Mouse (Mus musculus): ENCODE measurements around the gene Nav2.

The Nav2 gene

DNA sequence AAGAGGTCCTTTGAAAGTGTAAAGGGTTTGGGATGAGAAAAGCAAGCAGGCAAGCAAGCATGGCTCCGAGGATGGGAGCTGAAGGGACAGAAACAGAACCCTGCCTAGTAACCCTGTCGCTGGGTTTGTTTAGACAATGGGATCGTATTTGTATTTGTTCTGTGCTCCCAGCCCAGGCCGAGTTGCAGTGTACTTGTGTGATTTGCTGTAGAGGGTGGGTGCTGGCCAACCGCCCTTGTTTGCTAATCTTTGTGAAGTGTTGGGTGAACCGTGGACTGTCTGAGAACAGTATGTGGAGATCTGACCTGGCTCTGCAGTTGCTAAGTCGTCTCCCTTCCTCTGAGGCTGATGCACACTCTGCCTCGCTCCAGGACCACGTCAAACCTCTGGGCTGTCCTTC is 253.6 kb downstream of the Nav2 start:
- WGBS = 57% methylated on average over 9 of the region's 9 CpGs

- 59% methylated on average over 11 of the region's 11 CpGs for WGBS
Observed at GRCm38 (mm10) chr7:49163789-49164188, 255.3 kb downstream of the Nav2 start.

- 96% methylated on average over 8 of the region's 8 CpGs for WGBS
Observed at GRCm38 (mm10) chr7:49164868-49165267, 256.4 kb downstream of the Nav2 start.

DNA sequence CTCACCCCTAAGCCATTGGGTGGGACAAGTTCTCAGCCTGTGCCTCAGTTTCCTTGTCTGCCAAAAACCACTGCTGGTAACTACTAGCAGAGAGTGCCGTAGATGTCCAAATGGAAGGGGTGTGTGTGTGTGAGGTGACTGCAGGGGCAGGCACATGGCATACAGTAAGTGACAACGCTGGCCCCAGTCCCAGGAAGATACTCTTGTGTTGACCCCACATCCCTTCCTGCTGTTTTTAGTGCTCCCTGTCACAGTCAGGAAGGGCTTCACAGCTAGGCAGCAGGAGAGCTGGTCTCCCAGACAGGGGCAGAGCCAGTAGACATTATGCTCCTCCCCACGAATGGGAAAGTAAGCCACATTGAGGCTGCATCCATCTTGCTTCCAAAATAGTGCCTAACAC is 264.4 kb downstream of the Nav2 start:
- WGBS = 63% methylated on average over 3 of the region's 3 CpGs

DNA sequence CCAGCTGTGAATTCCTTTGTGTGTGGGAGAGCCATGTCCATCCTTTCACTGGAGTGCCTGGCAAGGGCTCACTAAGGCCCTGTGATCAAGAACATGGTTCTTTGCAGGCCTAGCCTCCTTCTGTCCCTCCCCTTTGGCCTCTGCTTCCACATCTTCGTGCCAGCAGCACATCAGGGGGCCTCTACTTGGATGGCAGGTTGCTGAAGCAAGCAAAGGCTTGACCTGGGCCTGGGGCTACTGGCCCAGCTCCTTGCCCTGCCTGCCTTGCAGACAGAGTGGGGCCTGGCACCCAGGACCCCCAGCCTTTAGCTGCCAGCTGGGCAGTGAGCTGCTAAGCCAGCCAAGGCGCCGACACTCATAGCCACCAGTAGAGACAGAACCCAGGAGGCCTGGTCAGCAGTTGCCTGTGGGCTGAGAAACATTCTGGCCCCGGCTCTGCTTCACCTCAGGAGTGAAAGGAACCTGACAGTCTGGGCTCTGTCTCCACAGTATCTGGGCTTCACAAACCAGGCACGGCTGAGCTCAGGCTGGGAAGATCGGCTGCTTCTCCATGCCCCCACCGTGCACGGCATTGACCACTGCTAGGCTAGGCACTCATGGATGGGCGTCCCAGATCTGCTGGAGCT is 267.4 kb downstream of the Nav2 start:
- WGBS = 74% methylated on average over 9 of the region's 9 CpGs

- WGBS = 65% methylated on average over 21 of the region's 21 CpGs
Observed at GRCm38 (mm10) chr7:49176590-49177201, 268.2 kb downstream of the Nav2 start.

DNA sequence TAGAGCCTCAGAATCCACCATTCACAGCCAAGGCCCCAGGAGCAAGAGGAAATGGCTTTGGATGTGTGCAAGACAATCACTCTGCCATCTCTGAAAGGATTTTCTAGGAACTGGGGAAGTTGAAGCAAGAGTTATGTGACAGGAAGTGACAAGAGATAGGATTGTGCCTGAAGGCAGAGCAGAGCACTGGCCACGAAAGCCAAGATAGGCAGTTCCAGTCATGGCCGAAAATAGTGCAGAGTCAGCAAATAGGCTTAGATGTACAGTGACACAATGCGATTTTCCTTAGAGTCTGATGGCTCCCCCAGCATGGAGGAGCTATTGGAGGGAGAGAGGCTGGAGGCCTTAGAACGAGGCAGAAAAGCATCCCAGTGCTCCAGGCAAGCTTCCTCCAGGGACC is 269.7 kb downstream of the Nav2 start:
- WGBS = 81% methylated on average over 4 of the region's 4 CpGs

- 40% methylated on average over 8 of the region's 8 CpGs for WGBS
Observed at GRCm38 (mm10) chr7:49181010-49181409, 272.5 kb downstream of the Nav2 start.

DNA sequence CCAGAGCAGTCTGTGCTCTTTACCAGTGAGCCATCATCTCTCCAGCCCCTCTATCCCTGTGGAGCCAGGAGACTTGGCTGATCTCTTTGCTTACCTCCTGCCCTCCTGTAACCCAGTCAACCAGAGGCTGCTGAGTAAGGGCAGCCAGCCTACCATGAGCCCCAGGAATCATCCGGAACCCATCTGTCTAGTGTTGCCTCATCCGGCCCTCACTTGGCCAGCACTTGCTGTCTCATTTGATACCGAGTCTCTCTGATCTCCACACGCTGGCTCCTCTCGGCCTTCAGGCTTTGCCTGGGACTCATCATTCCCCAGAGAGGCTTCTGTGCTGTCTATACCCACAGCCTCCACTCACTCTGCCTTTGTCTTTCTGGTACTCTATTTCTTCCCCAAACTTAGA is 273.9 kb downstream of the Nav2 start:
- WGBS = 62% methylated on average over 5 of the region's 5 CpGs

DNA sequence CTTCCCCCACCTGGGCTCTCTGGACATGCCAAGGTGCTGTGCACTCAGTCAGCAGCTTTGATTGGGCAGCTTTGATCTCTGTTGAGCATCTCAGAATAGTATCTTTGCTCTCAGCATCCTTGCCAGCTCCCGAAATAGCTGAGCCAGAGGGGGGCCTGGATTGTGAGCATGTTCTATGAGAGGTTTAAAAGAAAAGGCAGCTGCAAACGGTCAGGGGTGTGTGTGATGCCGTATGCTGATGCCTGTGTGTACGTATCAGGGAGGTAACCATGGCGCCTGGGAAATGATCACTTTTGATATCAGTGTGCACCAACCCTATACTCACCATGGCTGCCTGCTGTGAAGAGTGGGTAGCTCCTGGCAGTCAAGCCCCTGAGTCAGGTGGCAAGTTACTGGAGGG is 275.2 kb downstream of the Nav2 start:
- 32% methylated on average over 5 of the region's 5 CpGs for WGBS

DNA sequence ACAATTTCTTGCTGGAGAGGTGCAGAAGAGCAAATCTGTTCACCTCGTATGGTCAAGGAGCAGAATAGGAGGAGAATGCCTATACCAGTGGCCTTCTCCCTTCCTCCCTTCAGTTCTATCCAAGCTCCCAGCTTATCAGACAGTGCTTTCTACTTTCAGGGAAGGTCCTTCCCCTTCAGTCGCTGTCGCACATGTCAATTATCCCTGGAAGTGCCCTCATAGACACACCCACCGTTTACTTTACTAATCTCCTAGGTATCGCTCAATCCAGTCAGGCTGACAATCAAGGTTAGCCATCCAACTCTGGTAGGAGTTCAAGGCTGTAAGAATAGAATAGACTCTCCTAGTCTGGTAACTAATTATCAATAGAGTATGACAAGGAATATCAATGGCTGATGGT is 277.5 kb downstream of the Nav2 start:
- WGBS = 85% methylated on average over 5 of the region's 5 CpGs

- 45% methylated on average over 5 of the region's 5 CpGs for WGBS
Observed at GRCm38 (mm10) chr7:49189364-49189763, 280.8 kb downstream of the Nav2 start.

GRCm38 (mm10) chr7:49190231-49190985 is 281.9 kb downstream of the Nav2 start:
- WGBS = 51% methylated on average over 4 of the region's 4 CpGs

DNA sequence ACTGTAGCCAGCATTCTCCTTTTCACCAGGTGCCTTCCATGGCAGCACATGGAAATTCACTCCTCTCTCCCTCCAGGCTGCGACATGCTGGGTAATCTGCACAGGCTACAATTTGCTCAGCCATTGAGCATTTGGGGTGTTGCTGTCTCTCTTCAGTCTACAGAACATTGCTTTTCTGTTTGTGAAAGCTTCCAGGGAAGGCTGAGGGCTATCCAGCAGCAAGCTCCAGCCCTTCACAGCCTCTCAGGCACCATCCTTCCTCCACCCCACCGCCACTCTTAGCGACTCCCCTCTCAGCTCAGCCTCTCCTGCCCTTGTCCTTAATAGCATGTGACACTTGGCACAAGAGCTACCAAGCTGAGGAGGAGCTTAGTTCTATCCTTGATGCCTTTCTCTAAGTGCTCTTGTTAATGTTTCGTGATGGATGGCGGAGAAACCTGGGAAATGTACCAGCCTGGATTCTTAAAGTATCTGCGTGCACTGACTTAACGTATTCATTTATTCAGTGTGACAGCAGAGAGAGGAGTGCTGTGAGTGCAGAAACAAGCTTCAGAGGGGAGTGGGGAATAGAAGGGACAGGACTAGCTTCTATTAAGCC is 282.7 kb downstream of the Nav2 start:
- 32% methylated on average over 7 of the region's 7 CpGs for WGBS

- WGBS = 64% methylated on average over 2 of the region's 2 CpGs
Observed at GRCm38 (mm10) chr7:49192061-49192695, 283.7 kb downstream of the Nav2 start.

DNA sequence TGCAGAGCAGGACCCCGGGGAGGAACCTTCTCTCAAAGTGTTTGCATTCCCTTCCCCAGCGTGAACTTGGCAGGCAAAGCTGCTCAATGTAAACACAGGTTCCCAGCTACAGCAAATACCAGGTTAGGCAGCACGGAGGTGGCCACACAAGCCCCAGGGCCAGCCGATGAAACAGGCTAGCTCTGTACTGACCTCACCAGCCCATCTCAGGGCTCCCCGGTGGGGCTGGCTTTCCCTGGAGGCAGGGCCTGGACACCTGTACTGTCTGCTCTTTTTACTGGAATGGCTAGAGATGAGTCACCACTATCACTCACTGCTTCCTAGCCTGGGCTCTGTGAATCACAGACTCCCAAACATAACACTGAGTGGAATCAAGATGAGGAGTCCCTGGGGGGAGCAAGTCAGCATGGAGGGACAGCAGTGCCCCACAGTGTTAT is 287.2 kb downstream of the Nav2 start:
- 64% methylated on average over 5 of the region's 5 CpGs for WGBS

GRCm38 (mm10) chr7:49199366-49199765 is 290.9 kb downstream of the Nav2 start:
- WGBS = 37% methylated on average over 6 of the region's 6 CpGs

DNA sequence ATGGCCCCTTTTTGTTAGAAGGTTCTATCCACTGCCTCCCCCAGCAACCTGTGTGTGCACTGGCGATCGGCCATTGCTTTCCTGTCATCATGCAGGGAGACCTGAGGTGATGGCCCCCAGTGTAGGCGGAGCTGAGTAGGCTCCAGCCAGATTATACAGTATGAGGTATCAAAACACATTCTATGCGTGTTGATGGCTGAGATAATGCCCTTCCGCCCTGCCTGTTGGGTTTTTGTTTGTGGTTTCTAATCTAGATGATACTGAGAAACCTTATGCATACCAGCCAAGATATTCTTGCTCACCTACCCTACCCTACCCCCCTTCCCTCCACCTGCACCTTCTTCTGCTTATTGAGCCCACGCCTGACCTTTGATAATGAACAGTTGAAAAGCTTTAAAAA is 291.8 kb downstream of the Nav2 start:
- WGBS = 95% methylated on average over 6 of the region's 6 CpGs

DNA sequence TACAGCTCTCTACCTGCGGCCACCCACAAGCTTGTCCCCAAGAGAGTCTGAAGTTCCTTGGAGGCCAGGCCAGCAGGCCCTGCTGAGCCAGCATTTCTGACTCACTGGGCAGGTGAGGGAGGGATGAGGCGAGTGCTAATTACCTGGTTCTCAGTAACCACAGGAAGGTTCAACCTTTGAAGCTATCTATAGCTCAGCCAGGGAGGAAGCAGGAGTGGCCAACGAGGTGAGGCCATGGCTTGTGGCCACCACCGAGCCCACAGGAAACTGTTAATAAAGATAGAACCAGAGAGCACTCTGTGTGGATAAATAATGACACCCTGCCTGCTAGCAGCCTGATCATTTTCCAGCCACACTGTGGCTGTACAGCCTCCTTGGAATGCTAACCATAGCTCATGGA is 294.5 kb downstream of the Nav2 start:
- 66% methylated on average over 4 of the region's 4 CpGs for WGBS

- 86% methylated on average over 3 of the region's 3 CpGs for WGBS
Observed at GRCm38 (mm10) chr7:49204856-49205255, 296.3 kb downstream of the Nav2 start.

DNA sequence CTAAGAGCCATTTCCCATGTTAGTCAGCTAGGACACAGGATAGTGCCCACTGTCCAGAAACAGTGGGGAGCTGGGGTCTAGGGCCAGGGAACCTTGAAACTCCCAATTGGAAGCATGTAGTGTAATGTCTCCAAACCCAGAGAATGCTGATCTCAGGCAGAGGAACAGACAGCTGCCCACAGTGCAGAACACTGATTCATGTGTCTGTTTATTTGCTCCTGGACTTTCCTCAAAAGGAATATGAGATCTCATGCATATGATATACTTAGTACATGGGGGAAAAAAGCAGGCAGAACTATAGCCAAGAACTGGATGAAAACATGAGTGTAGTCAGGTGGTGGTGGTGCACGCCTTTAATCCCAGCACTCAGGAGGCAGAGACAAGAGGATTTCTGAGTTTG is 297.0 kb downstream of the Nav2 start:
- WGBS = 62% methylated on average over 1 of the region's 1 CpGs
